Mouse (Mus musculus): ENCODE data around the gene Nmrk2. TPM values are rescaled to one million over a fixed set of nuclear protein-coding genes. Genes with fewer than 3 reads are reported as not detected.
A peak's percentile ranks its signal among the peaks of the same experiment; 100 is the strongest.
"Not testable (repeated sequence)": the region's sequence is repeated elsewhere in the genome, so short reads cannot be mapped to it uniquely, and the experiment has no call there.

Gene Nmrk2
- polyA plus RNA-seq, 1 experiment from 2014 or later: 0.57 TPM

- 1% methylated on average over 13 of the region's 13 CpGs for WGBS
- Histone ChIP-seq H3K9me3 (replicated peaks; ENCODE audit: control insufficient read depth, low read length) (no peaks in the 10 kb centered on the region), H3K27me3 (ENCODE audit: control insufficient read depth, insufficient read depth, low read length) (no peaks in the 10 kb centered on the region), H3K4me3 (replicated peaks; ENCODE audit: low read length) (peak overlapping the region; percentile 99), H3K27ac (ENCODE audit: low read length) (peak overlapping the region; percentile 73), H3K4me1 (ENCODE audit: control insufficient read depth, insufficient read depth, low read length) (peaks cover 49% of the 10 kb centered on the region), H3K4me2 (ENCODE audit: low read depth, low read length) (peak overlapping the region; percentile 52), H3K9ac (ENCODE audit: low read length) (peak overlapping the region; percentile 55; the same call in 1 of the 2 replicates), H3K36me3 (ENCODE audit: control insufficient read depth, insufficient read depth, low read length) (peaks cover 29% of the 10 kb centered on the region)
- ATAC-seq (ENCODE audit: insufficient read depth, low FRiP score): peak; percentile 12
These were observed 25.9 kb downstream of the Nmrk2 start for GRCm38 (mm10) chr10:81175936-81176465.

- H3K36me3 ChIP-seq (ENCODE audit: control insufficient read depth, insufficient read depth, low read length): peaks cover 23% of the 10 kb centered on the region
- H3K4me3 ChIP-seq (replicated peaks; ENCODE audit: low read length): peak overlapping the region; percentile 36; the same call in 1 of the 2 replicates
- H3K27ac ChIP-seq (ENCODE audit: low read length): peak overlapping the region; percentile 61
- not testable (repeated sequence) for H3K9me3 ChIP-seq (replicated peaks; ENCODE audit: control insufficient read depth, low read length); H3K27me3 ChIP-seq (ENCODE audit: control insufficient read depth, insufficient read depth, low read length); ATAC-seq (ENCODE audit: insufficient read depth, low FRiP score)
- H3K9ac ChIP-seq (ENCODE audit: low read length): peak overlapping the region; percentile 66; the same call in 1 of the 2 replicates
- peaks cover 48% of the 10 kb centered on the region for H3K4me1 ChIP-seq (ENCODE audit: control insufficient read depth, insufficient read depth, low read length)
- WGBS: 7% methylated on average over 4 of the region's 4 CpGs
- H3K4me2 ChIP-seq (ENCODE audit: low read depth, low read length): peak overlapping the region; percentile 52
These were observed 26.5 kb downstream of the Nmrk2 start for GRCm38 (mm10) chr10:81175345-81175701.

DNA sequence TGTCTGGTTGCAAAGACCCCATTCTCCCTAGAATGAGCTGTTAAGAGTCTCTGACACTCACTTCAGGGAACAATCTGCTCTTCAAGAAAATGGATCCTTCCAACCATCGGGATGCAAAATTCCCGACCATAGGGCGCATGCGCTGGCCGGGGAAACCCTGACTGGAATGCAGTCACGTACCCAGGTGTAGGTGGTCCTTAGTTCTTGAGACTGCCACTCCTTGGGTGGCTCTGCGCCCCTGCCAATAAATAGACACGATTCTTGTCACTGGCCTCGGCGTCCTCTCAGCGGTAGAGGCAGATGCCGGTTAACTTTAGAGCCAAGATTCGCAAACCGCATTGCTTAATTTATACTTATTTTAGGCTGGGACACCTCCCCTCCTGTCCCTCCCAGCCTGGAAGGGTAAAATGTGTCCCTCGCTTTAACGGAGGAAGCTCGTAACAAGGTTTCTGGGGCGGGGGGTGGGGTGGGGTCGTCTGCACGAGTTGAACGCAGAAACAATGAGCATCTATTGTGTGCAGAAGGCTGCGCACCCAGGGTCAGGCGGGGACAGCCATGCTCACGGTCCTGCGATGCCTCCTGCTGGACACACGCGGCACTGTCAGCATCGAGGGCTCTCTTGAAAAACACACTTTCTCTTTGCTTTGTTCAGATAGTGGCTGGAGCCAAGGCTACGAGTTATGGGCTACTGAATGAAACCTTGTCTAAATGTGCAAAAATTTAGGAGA lies 27.1 kb downstream of the Nmrk2 start:
- Histone ChIP-seq H3K4me2 (ENCODE audit: low read depth, low read length) (peak overlapping the region; percentile 52), H3K27me3 (ENCODE audit: control insufficient read depth, insufficient read depth, low read length) (no peaks in the 10 kb centered on the region), H3K4me3 (replicated peaks; ENCODE audit: low read length) (peak overlapping the region; percentile 36), H3K36me3 (ENCODE audit: control insufficient read depth, insufficient read depth, low read length) (peaks cover 17% of the 10 kb centered on the region), H3K4me1 (ENCODE audit: control insufficient read depth, insufficient read depth, low read length) (peaks cover 46% of the 10 kb centered on the region), H3K9ac (ENCODE audit: low read length) (peak overlapping the region; percentile 66), H3K9me3 (replicated peaks; ENCODE audit: control insufficient read depth, low read length) (no peaks in the 10 kb centered on the region), H3K27ac (ENCODE audit: low read length) (peak overlapping the region; percentile 61)
- ATAC-seq (ENCODE audit: insufficient read depth, low FRiP score): peak; percentile 43; the same call in 1 of the 2 replicates
- WGBS: 4% methylated on average over 29 of the region's 29 CpGs

- Histone ChIP-seq H3K4me3 (replicated peaks; ENCODE audit: low read length) (peak overlapping the region; percentile 18; the same call in 1 of the 2 replicates), H3K9me3 (replicated peaks; ENCODE audit: control insufficient read depth, low read length) (no peaks in the 10 kb centered on the region), H3K4me1 (ENCODE audit: control insufficient read depth, insufficient read depth, low read length) (peaks cover 42% of the 10 kb centered on the region), H3K27ac (ENCODE audit: low read length) (peak overlapping the region; percentile 85), H3K9ac (ENCODE audit: low read length) (peak overlapping the region; percentile 75), H3K36me3 (ENCODE audit: control insufficient read depth, insufficient read depth, low read length) (peaks cover under 1% of the 10 kb centered on the region; the same call in 1 of the 2 replicates), H3K4me2 (ENCODE audit: low read depth, low read length) (peak overlapping the region; percentile 42), H3K27me3 (ENCODE audit: control insufficient read depth, insufficient read depth, low read length) (no peaks in the 10 kb centered on the region)
- 6% methylated on average over 21 of the region's 21 CpGs for WGBS
- peak; percentile 32; the same call in 1 of the 2 replicates for ATAC-seq (ENCODE audit: insufficient read depth, low FRiP score)
These were observed 28.7 kb downstream of the Nmrk2 start for GRCm38 (mm10) chr10:81173132-81173531.

DNA sequence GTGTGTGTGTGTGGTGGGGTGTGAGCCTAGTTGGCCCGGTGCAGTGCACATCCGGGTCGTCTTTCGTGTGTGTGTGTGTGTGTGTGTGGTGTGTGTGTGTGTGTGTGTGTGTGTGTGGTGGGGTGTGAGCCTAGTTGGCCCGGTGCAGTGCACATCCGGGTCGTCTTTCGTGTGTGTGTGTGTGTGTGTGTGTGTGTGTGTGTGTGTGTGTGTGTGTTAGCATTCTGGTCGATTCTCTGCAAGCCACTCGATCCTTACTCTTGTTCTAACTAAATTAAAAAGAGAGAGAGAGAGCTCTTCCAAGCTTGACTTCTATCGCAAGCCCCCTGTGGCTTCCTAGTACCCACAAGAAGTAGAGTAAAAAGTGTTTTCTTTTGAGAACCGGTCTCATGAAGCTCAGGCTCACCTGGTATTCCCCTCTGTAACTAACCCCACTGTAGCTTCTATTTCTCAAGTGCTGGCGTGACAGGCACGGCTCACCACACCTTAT lies 32.4 kb downstream of the Nmrk2 start:
- 38% methylated on average over 7 of the region's 14 CpGs for WGBS
- not testable (repeated sequence) for ATAC-seq (ENCODE audit: insufficient read depth, low FRiP score)

GRCm38 (mm10) chr10:81168521-81169244 lies 33.2 kb downstream of the Nmrk2 start:
- no peaks in the 10 kb centered on the region for H3K27me3 ChIP-seq (ENCODE audit: control insufficient read depth, insufficient read depth, low read length)
- peak overlapping the region; percentile 86 for H3K4me3 ChIP-seq (replicated peaks; ENCODE audit: low read length)
- H3K4me2 ChIP-seq (ENCODE audit: low read depth, low read length): peak overlapping the region; percentile 88
- peak; percentile 54; the same call in 1 of the 2 replicates for ATAC-seq (ENCODE audit: insufficient read depth, low FRiP score)
- no peaks in the 10 kb centered on the region for H3K9me3 ChIP-seq (replicated peaks; ENCODE audit: control insufficient read depth, low read length)
- 0 out of 2 replicates have a peak, but pooled peaks cover 3% of the 10 kb centered on the region for H3K36me3 ChIP-seq (ENCODE audit: control insufficient read depth, insufficient read depth, low read length)
- peak overlapping the region; percentile 78 for H3K9ac ChIP-seq (ENCODE audit: low read length)
- H3K27ac ChIP-seq (ENCODE audit: low read length): peak overlapping the region; percentile 65
- 2% methylated on average over 29 of the region's 29 CpGs for WGBS
- H3K4me1 ChIP-seq (ENCODE audit: control insufficient read depth, insufficient read depth, low read length): peaks cover 23% of the 10 kb centered on the region

More for the DNA sequence above, 32.4 kb downstream of the Nmrk2 start:
- not testable (repeated sequence) for H3K9ac ChIP-seq (ENCODE audit: low read length); H3K9me3 ChIP-seq (replicated peaks; ENCODE audit: control insufficient read depth, low read length); H3K4me2 ChIP-seq (ENCODE audit: low read depth, low read length); H3K27me3 ChIP-seq (ENCODE audit: control insufficient read depth, insufficient read depth, low read length); H3K36me3 ChIP-seq (ENCODE audit: control insufficient read depth, insufficient read depth, low read length)
- Histone ChIP-seq H3K4me1 (ENCODE audit: control insufficient read depth, insufficient read depth, low read length) (peaks cover 29% of the 10 kb centered on the region), H3K4me3 (replicated peaks; ENCODE audit: low read length) (0 out of 2 replicates have a peak overlapping the region, but pooled peaks have one; percentile 10), H3K27ac (ENCODE audit: low read length) (peak overlapping the region; percentile 79; the same call in 1 of the 2 replicates)

DNA sequence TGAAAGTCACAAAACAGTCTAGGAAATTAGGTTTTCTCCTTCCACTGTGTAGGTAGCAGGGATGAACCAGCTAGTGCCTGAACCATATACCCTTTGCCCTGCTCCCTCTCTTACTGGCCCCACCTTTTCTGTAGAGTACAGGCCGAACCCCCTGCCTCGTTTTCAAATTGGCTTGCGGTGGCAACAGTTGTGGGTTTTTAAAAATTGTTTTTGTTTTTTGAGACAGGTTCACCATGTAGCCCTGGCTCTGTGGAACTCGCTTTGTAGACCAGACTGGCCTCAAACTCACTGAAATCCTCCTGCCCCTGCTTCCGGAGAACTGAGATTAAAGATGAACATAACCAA lies 33.8 kb downstream of the Nmrk2 start:
- Histone ChIP-seq H3K4me2 (ENCODE audit: low read depth, low read length) (peak overlapping the region; percentile 88), H3K9ac (ENCODE audit: low read length) (peak overlapping the region; percentile 78), H3K4me1 (ENCODE audit: control insufficient read depth, insufficient read depth, low read length) (peaks cover 17% of the 10 kb centered on the region), H3K9me3 (replicated peaks; ENCODE audit: control insufficient read depth, low read length) (no peaks in the 10 kb centered on the region), H3K36me3 (ENCODE audit: control insufficient read depth, insufficient read depth, low read length) (peaks cover 7% of the 10 kb centered on the region; the same call in 1 of the 2 replicates), H3K4me3 (replicated peaks; ENCODE audit: low read length) (peak overlapping the region; percentile 86), H3K27me3 (ENCODE audit: control insufficient read depth, insufficient read depth, low read length) (no peaks in the 10 kb centered on the region), H3K27ac (ENCODE audit: low read length) (peak overlapping the region; percentile 65)
- 7% methylated on average over 5 of the region's 5 CpGs for WGBS
- peak; percentile 51 for ATAC-seq (ENCODE audit: insufficient read depth, low FRiP score)

DNA sequence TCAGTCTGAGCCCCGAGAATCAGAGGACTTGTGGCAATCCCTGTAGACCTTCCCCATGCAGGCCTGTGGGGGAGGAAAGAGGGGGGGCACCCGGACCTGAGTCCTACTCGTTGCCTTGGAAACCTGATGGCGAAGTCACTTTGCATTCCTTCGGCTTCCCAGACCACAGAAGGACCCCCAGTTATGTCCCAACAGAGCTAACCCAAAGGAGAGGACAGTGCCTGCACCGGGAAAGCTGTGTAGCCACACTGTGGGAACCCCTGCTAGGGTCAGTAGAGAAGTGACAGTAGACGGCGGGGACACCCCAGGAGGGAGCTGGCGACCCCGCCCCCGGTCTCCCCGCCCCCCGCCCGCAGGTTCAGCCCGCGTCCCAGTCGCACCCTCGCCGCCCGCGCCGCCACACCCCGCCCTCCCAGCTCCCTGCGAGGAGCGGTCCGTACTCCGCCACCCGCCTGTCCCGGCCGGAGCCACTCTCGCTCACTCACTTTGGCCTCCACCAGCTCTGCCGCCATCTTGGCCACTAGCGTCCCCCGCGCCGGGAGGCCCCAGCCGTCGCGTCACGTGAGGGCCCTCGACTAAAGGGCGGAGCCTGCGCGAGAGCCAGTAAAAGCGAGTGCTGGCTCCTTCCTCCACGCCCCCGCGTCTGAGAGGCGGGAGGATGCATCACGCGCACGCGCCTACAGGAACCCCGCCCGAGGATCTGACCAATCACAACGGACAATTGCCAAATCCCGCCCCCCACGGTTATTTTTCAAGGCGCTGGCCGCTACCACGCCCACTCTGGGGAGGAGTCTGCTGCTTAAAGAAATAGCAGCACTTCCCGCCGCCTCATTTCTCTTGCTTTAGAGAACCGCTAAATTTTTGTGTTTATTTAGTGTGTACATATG lies 34.4 kb downstream of the Nmrk2 start, which contains the start of gene Pias4:
TSS of gene Pias4 (minus strand) at position 724 of the 887 bp plus-strand sequence.
- peaks cover 7% of the 10 kb centered on the region; the same call in 1 of the 2 replicates for H3K36me3 ChIP-seq (ENCODE audit: control insufficient read depth, insufficient read depth, low read length)
- peak within 1 kb of the TSS; percentile 66 for H3K27ac ChIP-seq (ENCODE audit: low read length)
- ATAC-seq (ENCODE audit: insufficient read depth, low FRiP score): peak; percentile 94
- H3K27me3 ChIP-seq (ENCODE audit: control insufficient read depth, insufficient read depth, low read length): no peaks in the 10 kb centered on the region
- peak within 1 kb of the TSS; percentile 86 for H3K4me3 ChIP-seq (replicated peaks; ENCODE audit: low read length)
- peak within 1 kb of the TSS; percentile 88 for H3K4me2 ChIP-seq (ENCODE audit: low read depth, low read length)
- WGBS: under 1% methylated on average over 54 of the region's 64 CpGs
- H3K9me3 ChIP-seq (replicated peaks; ENCODE audit: control insufficient read depth, low read length): no peaks in the 10 kb centered on the region
- peaks cover 17% of the 10 kb centered on the region for H3K4me1 ChIP-seq (ENCODE audit: control insufficient read depth, insufficient read depth, low read length)
- H3K9ac ChIP-seq (ENCODE audit: low read length): peak within 1 kb of the TSS; percentile 90
